Mouse (Mus musculus) c-Kit-positive CD71-negative TER-119-negative erythroid progenitor cells, embryonic 14.5 days (primary cell): ENCODE data around the gene H3f3b.
"Not testable (repeated sequence)": the region's sequence is repeated elsewhere in the genome, so short reads cannot be mapped to it uniquely, and the experiment has no call there.

Experiments
- DNase-seq: peaks from one replicate; pipeline ENCODE4 v3.0.0-alpha.2; 2013; ENCODE audit warnings: low read depth

The H3f3b gene

GRCm38 (mm10) chr11:116021328-116022220 is 6.2 kb downstream of the H3f3b start:
- no peak for DNase-seq

GRCm38 (mm10) chr11:116020519-116020922 is 7.2 kb downstream of the H3f3b start:
- no peak for DNase-seq

GRCm38 (mm10) chr11:116019976-116020411 is 7.8 kb downstream of the H3f3b start:
- DNase-seq, result no peak

GRCm38 (mm10) chr11:116019360-116019791 is 8.4 kb downstream of the H3f3b start:
- no peak for DNase-seq

GRCm38 (mm10) chr11:116018867-116019266 is 8.9 kb downstream of the H3f3b start:
- not testable (repeated sequence) for DNase-seq

- DNase-seq, result no peak
These were observed 9.7 kb downstream of the H3f3b start for GRCm38 (mm10) chr11:116018106-116018505.

GRCm38 (mm10) chr11:116014821-116015220 is 12.9 kb downstream of the H3f3b start:
- DNase-seq, result no peak

- DNase-seq, result peak; percentile 76
These were observed 15.4 kb downstream of the H3f3b start, which contains the start of gene Galk1 for GRCm38 (mm10) chr11:116012262-116012947. TSS of gene Galk1 (minus strand) at chr11:116012719.

- DNase-seq, result no peak
These were observed 16.1 kb downstream of the H3f3b start for GRCm38 (mm10) chr11:116011529-116012261.

- DNase-seq, result no peak
These were observed 16.8 kb downstream of the H3f3b start for GRCm38 (mm10) chr11:116010948-116011347.

- DNase-seq, result no peak
These were observed 17.6 kb downstream of the H3f3b start for GRCm38 (mm10) chr11:116010146-116010545.

GRCm38 (mm10) chr11:116009661-116010060 is 18.1 kb downstream of the H3f3b start:
- DNase-seq, result no peak

GRCm38 (mm10) chr11:116008832-116009375 is 18.9 kb downstream of the H3f3b start:
- no peak for DNase-seq

GRCm38 (mm10) chr11:116008411-116008810 is 19.4 kb downstream of the H3f3b start:
- no peak for DNase-seq

- no peak for DNase-seq
These were observed 20.5 kb downstream of the H3f3b start for GRCm38 (mm10) chr11:116007095-116007850.

GRCm38 (mm10) chr11:116005701-116006419 is 21.9 kb downstream of the H3f3b start:
- DNase-seq, result no peak

GRCm38 (mm10) chr11:116004840-116005700 is 22.7 kb downstream of the H3f3b start:
- DNase-seq, result peak; percentile 75

GRCm38 (mm10) chr11:116004186-116004823 is 23.5 kb downstream of the H3f3b start:
- no peak for DNase-seq

GRCm38 (mm10) chr11:116002894-116003293 is 24.9 kb downstream of the H3f3b start:
- DNase-seq, result no peak
